Mouse (Mus musculus): ENCODE results near the gene Scg3. TPM values are rescaled to one million over a fixed set of nuclear protein-coding genes. Genes with fewer than 3 reads are reported as not detected.
"Not testable (repeated sequence)": the region's sequence is repeated elsewhere in the genome, so short reads cannot be mapped to it uniquely, and the experiment has no call there.

Scg3 gene
- 100 to 1,000 TPM; 317 to 336 TPM for total RNA-seq (2021)
- long read RNA-seq, experiment 1, transcript Scg3-202 (12 exons, 2,152 nt), result major isoform, 126 of 242 reads
- long read RNA-seq, experiment 1, transcript Scg3-201 (12 exons, 2,384 nt), result minor isoform, 90 of 242 reads
- long read RNA-seq, experiment 1, partial matches to known transcripts, result 11 of 242 reads
- long read RNA-seq, experiment 1, other reads (novel, unspliced or antisense), result 15 of 242 reads
- long read RNA-seq, experiment 2, transcript Scg3-202 (12 exons, 2,152 nt), result major isoform, 106 of 181 reads
- long read RNA-seq, experiment 2, transcript Scg3-201 (12 exons, 2,384 nt), result minor isoform, 63 of 181 reads
- long read RNA-seq, experiment 2, partial matches to known transcripts, result 4 of 181 reads
- long read RNA-seq, experiment 2, other reads (novel, unspliced or antisense), result 8 of 181 reads

DNA sequence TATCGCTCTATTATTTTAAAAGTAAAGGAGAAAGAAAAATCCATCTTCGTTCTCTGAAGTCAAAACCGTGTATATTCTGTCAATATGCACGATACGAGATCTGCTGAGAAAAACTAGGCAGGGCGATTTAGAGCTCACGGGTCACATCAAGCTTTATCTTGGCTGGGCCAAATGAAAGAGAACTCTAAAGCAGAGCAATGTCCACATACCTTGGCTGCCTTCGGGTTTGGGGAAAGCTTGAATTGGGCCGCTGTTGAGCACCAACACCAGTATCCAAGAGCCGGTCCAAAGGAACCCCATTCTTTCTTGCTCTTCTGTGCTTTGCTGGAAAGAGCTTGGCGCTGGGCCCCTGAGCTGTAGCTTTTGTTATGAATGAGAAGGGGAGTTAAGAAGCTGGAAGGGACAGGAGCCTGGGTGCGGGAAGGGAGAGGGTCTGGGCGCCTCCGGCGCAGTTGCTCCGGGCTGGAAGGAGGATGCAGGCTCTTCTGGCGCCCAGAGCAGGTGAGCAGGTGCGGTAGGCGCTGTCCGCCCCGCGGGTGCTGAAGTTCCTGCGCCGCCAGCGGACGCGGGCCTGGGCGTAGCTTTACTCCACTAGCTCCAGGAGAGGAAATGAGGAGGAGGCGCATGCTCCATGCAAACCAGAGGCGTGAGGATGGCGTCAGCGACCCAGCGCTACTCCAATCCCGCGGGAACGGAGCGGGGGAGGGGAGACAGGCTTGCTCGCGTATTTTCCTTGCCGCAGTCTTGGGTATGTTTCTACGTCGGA is at the start of gene Scg3:
TSS of gene Scg3 (minus strand) at position 631 of the 766 bp plus-strand sequence.
- DNase-seq (ENCODE audit: low spot score in 2 of 2), result peak; percentile 96 to 97
- intact Hi-C loops (cut with DNase I), result no loop called here

DNA sequence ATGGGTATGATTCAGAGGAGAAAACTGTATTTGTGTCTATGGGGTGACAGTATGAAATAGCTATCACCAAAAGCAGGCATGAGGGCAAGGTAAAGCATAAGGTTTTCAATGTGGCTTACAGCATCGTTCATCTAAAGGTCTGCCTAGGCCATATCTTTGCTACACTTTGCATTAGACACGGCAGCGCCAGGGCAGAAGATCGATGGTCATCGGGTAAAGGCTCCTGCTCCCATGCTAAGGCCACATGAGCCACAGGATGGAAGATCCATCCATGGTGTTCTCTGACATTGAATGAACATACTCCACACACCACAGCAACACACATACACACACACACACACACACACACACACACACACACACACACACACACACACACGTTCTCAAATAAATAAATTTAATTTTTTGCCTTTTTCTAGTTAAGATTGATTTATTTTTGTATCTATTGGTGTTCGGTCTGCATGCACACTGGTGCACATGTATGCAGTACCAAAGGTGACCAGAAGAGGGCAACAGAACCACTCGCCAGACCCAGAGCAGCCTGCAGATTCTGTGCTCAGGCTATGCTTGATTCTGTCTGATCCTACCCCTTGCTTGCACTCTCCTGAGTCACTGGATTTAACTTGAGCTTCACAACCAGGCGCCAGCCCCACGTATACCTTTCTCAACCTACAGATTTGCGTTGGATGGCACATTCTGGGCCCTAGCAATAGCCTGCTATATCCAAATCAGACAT is 36.3 kb upstream of the Scg3 start:
- DNase-seq (ENCODE audit: low spot score in 2 of 2), result peak; percentile 75 to 81
- intact Hi-C loops (cut with DNase I), result no loop called here

DNA sequence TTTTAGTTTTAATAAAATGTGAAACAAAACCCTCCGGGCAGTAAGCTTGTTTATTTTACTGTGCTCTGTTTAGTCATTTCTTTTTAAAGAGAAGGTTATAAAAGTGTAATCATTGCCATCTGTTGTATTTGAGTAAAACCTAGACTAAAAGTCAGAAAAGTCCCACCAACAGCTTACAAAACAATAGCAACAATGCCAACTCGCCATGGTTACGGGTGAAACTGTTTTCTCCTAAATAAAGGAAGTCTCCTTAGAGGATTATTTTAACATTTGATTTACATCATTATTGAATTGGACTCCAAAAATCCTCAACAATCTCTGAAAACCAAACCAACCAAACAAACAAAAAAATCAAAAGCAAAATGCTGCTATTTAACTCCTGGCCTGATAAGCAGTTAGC is 35.6 kb upstream of the Scg3 start:
- no peak for DNase-seq (ENCODE audit: low spot score in 2 of 2)
- intact Hi-C loops (cut with DNase I), result no loop called here

DNA sequence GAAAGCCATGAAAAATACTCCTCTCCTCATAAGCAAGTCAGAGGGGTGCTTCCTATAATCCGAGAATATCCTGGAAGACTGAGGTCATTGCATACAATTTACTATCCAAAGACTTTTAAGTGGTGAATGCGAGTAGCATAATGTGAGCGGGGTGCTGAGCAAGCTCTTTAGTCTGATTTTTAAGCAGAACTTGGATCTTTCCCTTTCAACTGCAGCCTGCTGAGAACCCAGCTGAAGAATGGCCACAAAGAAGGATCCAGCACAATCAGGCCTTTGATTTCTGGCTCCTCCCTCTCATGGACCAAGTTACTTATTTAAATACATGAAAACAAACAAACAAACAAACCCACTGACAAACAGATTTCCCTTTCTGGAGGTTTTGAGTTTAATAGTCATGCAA is 916 bp upstream of the Scg3 start:
- DNase-seq (ENCODE audit: low spot score in 2 of 2), result peak in 1 of 2 experiments; percentile 61
- intact Hi-C loops (cut with DNase I), result no loop called here

DNA sequence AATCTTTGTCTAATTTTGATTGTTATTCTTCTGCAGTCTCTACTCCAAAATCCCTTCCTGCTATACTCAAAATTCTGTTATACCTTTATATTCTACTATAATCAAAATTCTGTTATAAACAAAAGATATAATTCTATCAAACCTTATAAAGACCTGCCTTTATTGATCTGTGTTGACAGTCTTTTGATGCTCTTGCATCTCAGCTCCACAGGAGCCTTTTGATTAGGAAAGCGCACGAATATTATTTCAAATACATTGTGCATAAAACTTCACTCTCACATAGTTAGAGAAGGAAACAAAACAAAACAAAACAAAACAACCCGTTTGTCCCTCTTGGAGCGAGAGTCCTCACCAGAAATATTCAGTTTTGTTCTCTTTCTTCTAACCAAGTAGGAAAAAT is 436 bp upstream of the Scg3 start:
- DNase-seq (ENCODE audit: low spot score in 2 of 2), result no peak
- intact Hi-C loops (cut with DNase I), result no loop called here

DNA sequence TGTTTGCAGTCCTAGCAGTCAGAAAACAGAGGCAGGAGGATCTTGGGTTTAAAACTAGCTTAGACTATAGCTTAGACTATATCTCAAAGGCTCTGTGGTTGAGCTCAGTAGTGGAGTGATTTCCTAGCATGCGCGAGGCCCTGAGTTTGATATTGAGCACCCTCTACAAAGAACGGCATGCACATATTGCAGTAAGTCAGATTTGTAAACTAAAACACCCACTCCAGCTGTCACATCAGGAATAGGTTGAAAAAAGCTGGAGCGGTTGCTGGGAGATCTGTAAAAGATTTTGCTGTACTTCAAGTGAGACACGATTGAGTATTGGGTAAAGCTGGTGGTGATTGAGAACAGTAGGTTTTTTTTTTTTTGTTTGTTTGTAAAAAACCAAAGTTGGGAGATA is 3.2 kb downstream of the Scg3 start:
- DNase-seq (ENCODE audit: low spot score in 2 of 2), result peak in 1 of 2 experiments; percentile 31
- intact Hi-C loops (cut with DNase I), result no loop called here

GRCm38 (mm10) chr9:75679629-75680028 is 4.2 kb downstream of the Scg3 start:
- intact Hi-C loops (cut with DNase I), result no loop called here
- no peak for DNase-seq (ENCODE audit: low spot score in 2 of 2)

DNA sequence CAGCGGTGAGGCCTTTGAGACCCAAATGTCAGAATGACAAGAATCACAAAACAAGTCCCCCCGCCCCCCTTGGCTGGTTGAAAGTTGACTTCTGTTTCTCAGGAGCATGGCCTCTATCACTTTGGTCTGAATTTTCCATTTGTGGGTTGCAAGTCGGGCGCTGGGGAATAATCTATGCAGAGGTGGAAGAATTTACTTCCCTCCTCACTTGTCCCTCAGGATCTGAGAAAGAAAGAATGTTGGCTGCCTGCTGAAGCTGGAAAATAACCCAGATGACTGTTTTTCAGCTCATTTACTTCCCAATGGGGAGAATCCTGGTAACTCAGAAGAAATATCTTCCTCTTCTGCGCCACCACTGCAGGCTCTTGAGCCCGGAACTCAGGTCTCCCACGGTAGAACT is 5.5 kb downstream of the Scg3 start:
- no peak for DNase-seq (ENCODE audit: low spot score in 2 of 2)
- intact Hi-C loops (cut with DNase I), result no loop called here

- intact Hi-C loops (cut with DNase I), result no loop called here
- peak; percentile 48 to 79 for DNase-seq (ENCODE audit: low spot score in 2 of 2)
Observed at GRCm38 (mm10) chr9:75676226-75676625, 7.6 kb downstream of the Scg3 start.

GRCm38 (mm10) chr9:75672769-75673168 is 11.1 kb downstream of the Scg3 start:
- intact Hi-C loops (cut with DNase I), result no loop called here
- peak in 1 of 2 experiments; percentile 27 for DNase-seq (ENCODE audit: low spot score in 2 of 2)

GRCm38 (mm10) chr9:75666612-75667011 is 17.2 kb downstream of the Scg3 start:
- intact Hi-C loops (cut with DNase I), result no loop called here
- no peak for DNase-seq (ENCODE audit: low spot score in 2 of 2)

GRCm38 (mm10) chr9:75665364-75665763 is 18.5 kb downstream of the Scg3 start:
- no peak for DNase-seq (ENCODE audit: low spot score in 2 of 2)
- intact Hi-C loops (cut with DNase I), result no loop called here

- intact Hi-C loops (cut with DNase I), result no loop called here
- peak; percentile 67 to 78 for DNase-seq (ENCODE audit: low spot score in 2 of 2)
Observed at GRCm38 (mm10) chr9:75660917-75661316, 22.9 kb downstream of the Scg3 start.

- intact Hi-C loops (cut with DNase I); DNase-seq (ENCODE audit: low spot score in 2 of 2): not testable (repeated sequence)
Observed at GRCm38 (mm10) chr9:75656456-75656855, 27.4 kb downstream of the Scg3 start.

DNA sequence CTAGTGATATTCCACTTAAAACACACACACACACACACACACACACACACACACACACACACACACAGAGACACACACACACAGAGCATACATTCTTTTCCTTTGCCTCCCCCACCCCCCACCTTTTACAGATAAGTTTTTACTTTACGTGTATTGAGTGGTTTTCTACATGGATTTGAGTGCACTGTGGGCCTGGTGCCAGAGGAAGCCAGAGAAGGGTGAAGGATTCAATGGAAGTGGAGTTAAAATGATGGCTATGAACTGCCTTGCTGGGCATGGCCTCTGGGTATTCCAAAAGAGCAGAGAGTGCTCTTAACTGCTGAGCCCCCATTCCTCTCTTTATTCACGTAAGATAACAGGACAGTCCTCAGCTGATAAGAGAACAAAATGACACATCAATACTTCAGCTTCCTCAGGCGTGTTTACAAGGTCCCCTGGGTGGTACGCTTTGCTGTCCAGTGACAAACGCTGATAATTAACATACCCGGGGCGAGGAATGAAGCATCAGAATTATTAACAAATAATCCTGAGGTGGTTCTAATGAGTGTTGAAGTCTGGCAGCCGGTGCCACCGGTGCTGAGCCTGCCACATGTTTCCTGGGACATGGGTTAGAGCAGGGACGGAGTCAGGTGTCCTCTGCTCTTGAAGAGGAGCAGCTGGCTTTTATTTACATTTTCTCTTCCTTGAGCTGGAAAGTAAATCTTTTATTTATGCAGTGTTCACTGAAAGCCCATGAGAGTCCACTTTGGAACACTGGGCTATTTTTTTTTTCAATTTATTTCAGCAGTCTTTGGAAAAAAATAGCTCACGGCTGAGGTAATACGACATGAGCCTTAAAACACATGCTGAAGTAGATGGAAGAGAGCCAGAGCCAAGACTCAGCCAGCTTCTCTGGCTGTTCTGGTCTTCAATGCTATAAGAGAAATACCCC is 29.6 kb downstream of the Scg3 start:
- intact Hi-C loops (cut with DNase I), result no loop called here
- DNase-seq (ENCODE audit: low spot score in 2 of 2), result peak in 1 of 2 experiments; percentile 49

GRCm38 (mm10) chr9:75645405-75645804 is 38.5 kb downstream of the Scg3 start:
- no peak for DNase-seq (ENCODE audit: low spot score in 2 of 2)
- intact Hi-C loops (cut with DNase I), result no loop called here

- intact Hi-C loops (cut with DNase I), result no loop called here
- peak in 1 of 2 experiments; percentile 39 for DNase-seq (ENCODE audit: low spot score in 2 of 2)
Observed at GRCm38 (mm10) chr9:75634226-75634625, 49.6 kb downstream of the Scg3 start.

- intact Hi-C loops (cut with DNase I), result no loop called here
- DNase-seq (ENCODE audit: low spot score in 2 of 2), result no peak
Observed at GRCm38 (mm10) chr9:75633603-75634002, 50.3 kb downstream of the Scg3 start.

- no peak for DNase-seq (ENCODE audit: low spot score in 2 of 2)
- intact Hi-C loops (cut with DNase I), result no loop called here
Observed at GRCm38 (mm10) chr9:75632902-75633301, 51.0 kb downstream of the Scg3 start.
